Mouse (Mus musculus) CH12.LX (cell line): ENCODE measurements around the gene Mbd6. TPM values are rescaled to one million over a fixed set of nuclear protein-coding genes. Genes with fewer than 3 reads are reported as not detected.

Experiments used
- DNase-seq: peaks from one replicate; pipeline ENCODE4 v3.0.0-alpha.2; 2013; ENCODE audit errors: extremely low read depth
- H3K27ac ChIP-seq: 2 replicates; pipeline ENCODE4 v1.5.1; 2012; ENCODE audit warnings: low read depth, mild to moderate bottlenecking, control low read depth, moderate library complexity; ENCODE audit not compliant: insufficient read depth
- H3K27me3 ChIP-seq: replicated peaks from 2 replicates; pipeline ENCODE3; 2012; ENCODE audit warnings: inconsistent platforms
- H3K36me3 ChIP-seq, 2 experiments: replicated peaks in 1 of 2; 2 replicates each; pipeline versions ENCODE3 to v1.6.1; 2012; ENCODE audit warnings: inconsistent platforms in 1 of 2, low read length in 1 of 2, mild to moderate bottlenecking in 1 of 2, mixed read lengths in 1 of 2, moderate library complexity in 1 of 2; ENCODE audit not compliant: control insufficient read depth in 1 of 2, insufficient read depth in 1 of 2
- H3K4me1 ChIP-seq, 2 experiments: 2 replicates each; pipeline ENCODE4 v1.6.1; 2012; ENCODE audit warnings: inconsistent platforms in 1 of 2, moderate library complexity in 1 of 2; ENCODE audit not compliant: insufficient read depth in 2 of 2, control insufficient read depth in 1 of 2
- H3K4me2 ChIP-seq: 2 replicates; pipeline ENCODE4 v1.6.1; 2012; ENCODE audit warnings: low read depth, mild to moderate bottlenecking, control low read depth; ENCODE audit not compliant: poor library complexity, insufficient read depth, severe bottlenecking
- H3K4me3 ChIP-seq, 3 experiments: fragments of 150-350 bp in 1 of 3; sonication (generic) in 1 of 3; replicated peaks in 1 of 3; 2 replicates each; pipeline versions ENCODE3 to v1.5.1; 2011 to 2012; ENCODE audit warnings: low read depth in 2 of 3, low read length in 2 of 3, mild to moderate bottlenecking in 2 of 3, moderate library complexity in 2 of 3, control low read depth in 1 of 3, improper control_type of control experiment in 1 of 3, inconsistent platforms in 1 of 3, mixed read lengths in 1 of 3; ENCODE audit not compliant: poor library complexity in 1 of 3
- H3K79me2 ChIP-seq: replicated peaks from 2 replicates; pipeline ENCODE4 v1.6.1; 2012; ENCODE audit warnings: mild to moderate bottlenecking, moderate library complexity; ENCODE audit not compliant: control insufficient read depth, poor library complexity, insufficient read depth, severe bottlenecking; ENCODE audit errors: extremely low read depth
- H3K9ac ChIP-seq: 2 replicates; pipeline ENCODE4 v1.6.1; 2012; ENCODE audit warnings: low read depth, mild to moderate bottlenecking, control low read depth, moderate library complexity; ENCODE audit not compliant: insufficient read depth
- H3K9me3 ChIP-seq: replicated peaks from 2 replicates; pipeline ENCODE3; 2012; ENCODE audit warnings: low read length, inconsistent platforms, mixed read lengths
- CHD1 ChIP-seq: IDR thresholded peaks from 2 replicates; pipeline ENCODE4 v1.6.1; 2012; ENCODE audit warnings: low read depth, low read length, improper control_type of control experiment, inconsistent platforms
- CTCF ChIP-seq, 2 experiments: IDR thresholded peaks in 1 of 2; conservative IDR thresholded peaks in 1 of 2; 2 replicates each; pipeline ENCODE4 v1.5.1; 2011 to 2012; ENCODE audit warnings: low read depth in 2 of 2, low read length in 2 of 2, improper control_type of control experiment in 1 of 2, inconsistent platforms in 1 of 2, mild to moderate bottlenecking in 1 of 2, moderate library complexity in 1 of 2
- JUN ChIP-seq: IDR thresholded peaks from 2 replicates; pipeline ENCODE4 v1.6.1; 2011; ENCODE audit warnings: low read depth, mild to moderate bottlenecking, low read length, improper control_type of control experiment, moderate library complexity; ENCODE audit not compliant: insufficient read depth
- JUND ChIP-seq: conservative IDR thresholded peaks from 2 replicates; pipeline ENCODE4 v1.6.1; 2011; ENCODE audit warnings: low read depth, low read length, improper control_type of control experiment
- MAFK ChIP-seq: IDR thresholded peaks from 2 replicates; pipeline ENCODE4 v1.6.1; 2011; ENCODE audit warnings: low read length, improper control_type of control experiment; ENCODE audit not compliant: insufficient replicate concordance
- MAX ChIP-seq: IDR thresholded peaks from 2 replicates; pipeline ENCODE4 v1.6.1; 2011; ENCODE audit warnings: low read length, improper control_type of control experiment
- MAZ ChIP-seq: IDR thresholded peaks from 2 replicates; pipeline ENCODE4 v1.6.1; 2012; ENCODE audit warnings: low read depth, mild to moderate bottlenecking, inconsistent platforms, low read length, improper control_type of control experiment, moderate library complexity
- MYC ChIP-seq: IDR thresholded peaks from 2 replicates; pipeline ENCODE4 v1.6.1; 2011; ENCODE audit warnings: low read depth, mild to moderate bottlenecking, improper control_type of control experiment, low read length
- NELFE ChIP-seq: IDR thresholded peaks from 2 replicates; pipeline ENCODE4 v1.6.1; 2011; ENCODE audit warnings: low read depth, low read length, improper control_type of control experiment
- POLR2A ChIP-seq: IDR thresholded peaks from 2 replicates; pipeline ENCODE4 v1.6.1; 2011; ENCODE audit warnings: low read depth, mild to moderate bottlenecking, improper control_type of control experiment, low read length
- RCOR1 ChIP-seq: conservative IDR thresholded peaks from 2 replicates; pipeline ENCODE4 v1.6.1; 2012; ENCODE audit warnings: low read depth, mild to moderate bottlenecking, inconsistent platforms, low read length, improper control_type of control experiment
- SMC3 ChIP-seq: IDR thresholded peaks from 2 replicates; pipeline ENCODE4 v1.6.1; 2011; ENCODE audit warnings: low read depth, low read length, improper control_type of control experiment
- TBP ChIP-seq: conservative IDR thresholded peaks from 2 replicates; pipeline ENCODE4 v1.6.1; 2011; ENCODE audit warnings: low read depth, low read length, improper control_type of control experiment
- ZC3H11A ChIP-seq: IDR thresholded peaks from 2 replicates; pipeline ENCODE4 v1.6.1; 2012; ENCODE audit warnings: low read depth, mild to moderate bottlenecking, inconsistent platforms, low read length, improper control_type of control experiment
- ZKSCAN1 ChIP-seq: IDR thresholded peaks from 2 replicates; pipeline ENCODE4 v1.6.1; 2012; ENCODE audit warnings: low read depth, inconsistent platforms, low read length, improper control_type of control experiment, borderline replicate concordance
- ZMIZ1 ChIP-seq: IDR thresholded peaks from 2 replicates; pipeline ENCODE4 v1.6.1; 2012; ENCODE audit warnings: low read depth, mild to moderate bottlenecking, inconsistent platforms, low read length, improper control_type of control experiment
- ZNF384 ChIP-seq: IDR thresholded peaks from 2 replicates; pipeline ENCODE4 v1.6.1; 2012; ENCODE audit warnings: low read depth, low read length, improper control_type of control experiment, inconsistent platforms
- dilution Hi-C: fragments of 300-500 bp; cut with MboI; formaldehyde crosslinking; loops from 2 replicates; pipeline ENCODE4 v1.14.3; 2020; ENCODE audit warnings: low sequenced_read_pairs; ENCODE audit not compliant: extremely low pct_unique_long_range_greater_than_20kb, extremely low pct_ligation_motif_present
- in situ Hi-C: fragments of 300-500 bp; cut with MboI; formaldehyde crosslinking; loops from 3 replicates; pipeline ENCODE4 v1.14.3; 2019; ENCODE audit warnings: low sequenced_read_pairs, low pct_ligation_motif_present, low pct_unique_long_range_greater_than_20kb, mixed read lengths
- polyA plus RNA-seq: library from polyadenylated mRNA; unstranded; fragments of >175 nt; gene quantifications from 2 replicates; pipeline ENCODE4 v1.2.1, GENCODE M21; 2012; ENCODE audit warnings: low read depth; ENCODE audit not compliant: insufficient read length
- total RNA-seq, 2 experiments: library from RNA; depleted of rRNA; stranded (reverse); fragments of 300-350 nt in 1 of 2; fragments of >200 nt in 1 of 2; gene quantifications; 2 replicates each; pipeline ENCODE4 v1.2.3; 2012 to 2014

Mbd6 gene
- total and polyA plus RNA-seq, 3 experiments, result 0.74 to 16.5 (median 2.7) TPM

DNA sequence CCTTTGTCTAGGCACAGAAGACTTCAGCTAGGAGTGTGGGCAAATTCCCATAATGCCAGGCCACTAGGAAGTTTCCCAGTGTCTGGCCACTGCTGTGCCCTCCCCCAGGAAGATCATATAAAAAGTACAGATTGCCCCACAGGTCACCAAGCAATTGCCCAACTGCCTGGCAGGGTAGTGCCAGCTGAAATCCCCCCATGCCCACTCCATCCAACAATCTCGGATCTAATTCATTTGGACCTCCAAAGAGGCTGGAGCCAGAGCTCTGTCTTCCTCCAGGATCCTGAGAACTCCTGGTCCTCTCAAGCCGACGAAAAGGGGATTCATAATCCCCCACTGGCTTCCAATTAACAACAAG is 903 bp downstream of the Mbd6 start:
- Histone ChIP-seq H3K36me3 (peaks cover 50 to 60% of the 10 kb centered on the region in 2 experiments), H3K4me3 (peak overlapping the region; percentile 74 to 83 (median 75)), H3K27ac (peak overlapping the region; percentile 77), H3K4me2 (peak overlapping the region; percentile 75), H3K79me2 (peaks cover 37% of the 10 kb centered on the region), H3K9me3 (no peaks in the 10 kb centered on the region), H3K27me3 (no peaks in the 10 kb centered on the region), H3K9ac (peak overlapping the region; percentile 63)
- DNase-seq, result no peak
- dilution Hi-C loops, result no loop called here
- TF ChIP-seq CHD1 (no peak), ZC3H11A (no peak), MAX (no peak), ZNF384 (no peak), JUN (no peak), POLR2A (no peak), MAZ (no peak)
- TF ChIP-seq, all 38 proteins: peak for 0
- peaks cover 16 to 31% of the 10 kb centered on the region in 2 experiments for H3K4me1 ChIP-seq
- in situ Hi-C loops, result no loop called here

DNA sequence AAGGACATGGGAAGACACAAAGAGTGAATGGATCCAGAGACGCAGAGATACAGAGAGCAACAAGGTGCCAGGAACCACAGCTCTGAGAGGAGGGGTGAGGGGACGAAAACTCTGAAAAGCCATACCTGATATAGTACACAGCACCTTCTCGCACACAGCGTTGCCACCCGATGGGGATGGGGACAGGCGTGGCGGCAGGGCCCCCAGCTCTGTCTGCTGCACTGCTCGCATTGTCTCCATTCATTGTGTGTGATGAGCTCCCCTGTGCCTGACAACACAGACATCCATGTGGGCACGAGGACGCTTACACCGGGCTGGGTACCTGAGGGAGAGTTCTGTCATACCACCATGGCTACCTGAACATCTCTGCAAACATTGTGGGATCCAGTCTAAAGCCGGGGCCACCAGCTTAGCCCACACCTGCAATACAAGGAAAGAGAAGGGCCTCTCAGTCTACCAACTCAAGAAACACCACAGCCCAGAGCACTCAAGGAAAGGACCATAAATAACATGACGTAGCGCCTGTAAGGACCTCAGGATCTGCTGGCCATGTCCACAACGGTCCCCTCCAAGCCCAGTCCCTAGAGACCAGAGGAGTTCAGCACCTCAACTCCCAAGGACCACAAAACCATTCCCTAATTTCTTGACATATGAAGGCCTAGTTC is 1.4 kb downstream of the Mbd6 start:
- H3K9me3 ChIP-seq, result no peaks in the 10 kb centered on the region
- H3K36me3 ChIP-seq, result peaks cover 53 to 62% of the 10 kb centered on the region in 2 experiments
- peak overlapping the region; percentile 75 for H3K4me2 ChIP-seq
- TF ChIP-seq MYC (no peak), CTCF (conservative IDR thresholded peaks at IDR 0.05 in 1 of 2, IDR thresholded peaks at IDR 0.05 in 1 of 2; ENCODE audit: low read depth in 2 of 2, low read length in 2 of 2) (no peak)
- H3K79me2 ChIP-seq, result peaks cover 32% of the 10 kb centered on the region
- H3K4me1 ChIP-seq, result peaks cover 16 to 27% of the 10 kb centered on the region in 2 experiments
- peak overlapping the region; percentile 74 to 83 (median 75) for H3K4me3 ChIP-seq
- dilution Hi-C loops (no loop called here), in situ Hi-C loops (no loop called here)
- peak overlapping the region; percentile 77; the same call in 1 of the 2 replicates for H3K27ac ChIP-seq
- DNase-seq, result no peak
- H3K9ac ChIP-seq, result peak overlapping the region; percentile 63
- H3K27me3 ChIP-seq, result no peaks in the 10 kb centered on the region

DNA sequence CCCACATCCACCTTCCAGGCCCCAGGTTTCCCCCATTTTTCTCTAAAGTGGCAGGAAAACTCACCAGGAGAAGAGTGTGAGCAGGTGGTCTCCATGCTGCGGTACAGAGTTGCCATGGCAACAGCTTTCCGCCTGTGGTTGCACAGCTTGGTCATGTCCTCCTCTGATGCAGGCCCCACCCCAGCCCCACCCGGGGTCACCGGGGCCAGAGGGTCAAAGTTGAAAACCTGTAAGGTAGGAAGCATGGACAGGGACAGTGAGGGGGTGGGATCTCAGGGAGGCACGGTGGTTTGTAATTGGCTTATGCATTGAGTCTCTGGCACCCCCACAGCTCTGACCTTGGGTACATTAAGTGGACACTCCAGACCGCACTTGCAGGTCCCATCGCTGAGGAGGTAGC is 2.1 kb downstream of the Mbd6 start:
- dilution Hi-C loops, result no loop called here
- Histone ChIP-seq H3K9ac (no peak overlapping the region), H3K36me3 (peaks cover 53 to 62% of the 10 kb centered on the region in 2 experiments), H3K79me2 (peaks cover 25% of the 10 kb centered on the region), H3K9me3 (no peaks in the 10 kb centered on the region), H3K4me1 (peaks cover 16 to 24% of the 10 kb centered on the region in 2 experiments), H3K4me3 (no peak overlapping the region), H3K27ac (no peak overlapping the region), H3K4me2 (no peak overlapping the region), H3K27me3 (no peaks in the 10 kb centered on the region)
- DNase-seq, result no peak
- TF ChIP-seq RCOR1, result no peak
- no peak for TF ChIP-seq ZMIZ1
- no peak for TF ChIP-seq ZKSCAN1
- TF ChIP-seq ZC3H11A, result no peak
- no peak for TF ChIP-seq MAFK
- no peak for TF ChIP-seq TBP
- TF ChIP-seq SMC3, result no peak
- no peak for TF ChIP-seq NELFE
- TF ChIP-seq MYC, result no peak
- no peak for TF ChIP-seq JUND
- in situ Hi-C loops, result no loop called here
